Mouse (Mus musculus): ENCODE data around the gene Plcb4. TPM values are rescaled to one million over a fixed set of nuclear protein-coding genes. Genes with fewer than 3 reads are reported as not detected.

The Plcb4 gene
- total and polyA plus RNA-seq, 3 experiments, result not detected

DNA sequence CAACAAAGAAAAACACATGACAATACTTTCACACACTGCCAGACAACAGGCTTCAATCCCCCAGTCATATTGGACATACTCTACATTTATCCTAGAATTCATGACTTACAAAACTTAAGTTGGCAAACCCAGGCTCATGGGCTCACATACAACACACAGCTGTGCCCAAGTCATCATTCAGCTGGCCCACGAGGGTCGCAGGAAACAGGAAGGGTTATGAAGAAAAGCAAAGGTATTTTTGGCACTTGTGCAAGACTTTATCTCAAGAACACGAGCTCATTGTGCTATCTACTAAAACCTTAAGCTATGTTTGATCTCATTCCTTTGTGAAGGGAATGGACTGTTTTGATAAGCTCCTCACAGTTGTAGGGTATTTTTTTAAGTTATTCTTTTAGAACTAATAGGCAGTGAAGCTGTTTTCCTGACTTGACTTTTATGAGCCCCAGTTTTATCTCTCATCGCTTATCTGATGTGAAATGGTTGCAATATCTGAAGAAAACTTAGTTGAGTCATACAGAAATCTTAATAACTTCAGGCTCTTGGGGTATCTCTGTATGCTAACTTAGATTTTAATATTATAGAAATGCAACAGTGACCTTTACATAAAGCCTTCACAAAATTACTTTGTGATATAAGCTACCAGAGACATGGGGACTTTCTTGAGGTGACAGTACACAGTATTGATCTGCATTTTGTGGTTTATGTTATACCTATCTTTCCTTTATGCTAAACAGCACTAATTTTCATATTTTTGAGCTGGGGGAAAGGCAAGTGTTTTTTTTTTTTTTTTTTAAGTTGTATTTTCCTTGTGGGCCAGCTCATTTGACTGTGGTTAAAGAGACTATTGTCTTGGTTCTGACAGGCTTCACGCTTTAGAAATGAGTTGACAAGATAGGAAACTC is 203.9 kb downstream of the Plcb4 start:
- in situ Hi-C loops (cut with MboI; ENCODE audit: low pct_ligation_motif_present, low pct_unique_long_range_greater_than_20kb, low sequenced_read_pairs), result no loop called here
- no peak overlapping the region for H3K4me2 ChIP-seq (ENCODE audit: insufficient read depth, low read depth, poor library complexity, severe bottlenecking)

DNA sequence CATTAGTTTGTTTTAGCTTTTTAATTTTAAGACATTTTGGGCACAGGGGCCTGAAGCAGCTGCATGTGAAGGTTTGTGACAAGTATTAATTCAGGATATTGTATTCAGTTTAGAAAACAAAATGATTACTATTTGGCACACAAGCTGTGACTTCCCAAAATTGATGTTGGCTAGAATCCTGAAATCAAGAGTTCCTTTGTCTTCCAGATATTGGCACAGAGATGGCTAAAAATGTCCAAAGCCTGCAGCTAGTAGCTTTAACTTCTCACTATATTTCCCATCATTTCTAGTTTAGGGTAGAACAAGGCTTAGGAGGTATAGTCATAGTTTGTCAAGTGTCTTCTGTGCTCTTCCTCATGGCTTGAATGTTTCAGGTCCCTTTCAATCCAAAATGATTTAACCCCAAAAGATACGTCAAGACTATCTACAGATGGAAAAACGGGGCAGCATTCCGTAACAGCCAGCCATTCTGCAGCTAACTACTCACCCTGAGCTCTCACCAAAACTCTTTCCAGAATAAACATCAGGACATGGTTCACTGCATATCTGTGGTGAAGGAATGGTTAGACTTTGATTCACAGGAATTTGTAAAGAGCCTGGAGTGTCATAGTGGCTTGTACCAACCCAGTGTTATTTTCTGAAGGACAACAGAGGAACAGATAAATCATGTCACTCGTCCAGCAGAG is 204.7 kb downstream of the Plcb4 start:
- DNase-seq (ENCODE audit: extremely low read depth), result no peak
- Histone ChIP-seq H3K79me2 (replicated peaks; ENCODE audit: control insufficient read depth, extremely low read depth, insufficient read depth, poor library complexity, severe bottlenecking) (no peaks in the 10 kb centered on the region), H3K9ac (ENCODE audit: insufficient read depth, low read depth) (no peak overlapping the region), H3K4me1 (ENCODE audit: control insufficient read depth in 1 of 2, insufficient read depth in 2 of 2) (no peaks in the 10 kb centered on the region), H3K4me3 (replicated peaks in 1 of 3; ENCODE audit: low read depth in 2 of 3, low read length in 2 of 3, poor library complexity in 1 of 3) (no peak overlapping the region), H3K27ac (ENCODE audit: insufficient read depth, low read depth) (no peak overlapping the region), H3K36me3 (replicated peaks in 1 of 2; ENCODE audit: control insufficient read depth in 1 of 2, insufficient read depth in 1 of 2, low read length in 1 of 2) (no peaks in the 10 kb centered on the region), H3K27me3 (replicated peaks) (no peaks in the 10 kb centered on the region), H3K4me2 (ENCODE audit: insufficient read depth, low read depth, poor library complexity, severe bottlenecking) (no peak overlapping the region), H3K9me3 (replicated peaks; ENCODE audit: low read length) (peaks cover 62% of the 10 kb centered on the region)
- in situ Hi-C loops (cut with MboI; ENCODE audit: low pct_ligation_motif_present, low pct_unique_long_range_greater_than_20kb, low sequenced_read_pairs) (no loop called here), dilution Hi-C loops (cut with MboI; ENCODE audit: extremely low pct_ligation_motif_present, extremely low pct_unique_long_range_greater_than_20kb, low sequenced_read_pairs) (no loop called here)
- TF ChIP-seq TBP (conservative IDR thresholded peaks at IDR 0.05; ENCODE audit: low read depth, low read length) (no peak), JUN (IDR thresholded peaks at IDR 0.05; ENCODE audit: insufficient read depth, low read depth, low read length) (no peak), CHD1 (IDR thresholded peaks at IDR 0.05; ENCODE audit: low read depth, low read length) (no peak), E2F4 (IDR thresholded peaks at IDR 0.05; ENCODE audit: insufficient replicate concordance, low read depth, low read length) (no peak), HCFC1 (IDR thresholded peaks at IDR 0.05; ENCODE audit: low read depth, low read length) (no peak), POLR2AphosphoS2 (IDR thresholded peaks at IDR 0.05; ENCODE audit: low read depth, low read length) (no peak), EP300 (IDR thresholded peaks at IDR 0.05; ENCODE audit: low read length) (no peak), USF1 (IDR thresholded peaks at IDR 0.05; ENCODE audit: low read depth, low read length) (no peak), NRF1 (IDR thresholded peaks at IDR 0.05; ENCODE audit: low read depth, low read length) (no peak), RCOR1 (conservative IDR thresholded peaks at IDR 0.05; ENCODE audit: low read depth, low read length) (no peak), SIN3A (IDR thresholded peaks at IDR 0.05; ENCODE audit: low read length) (no peak), ZC3H11A (IDR thresholded peaks at IDR 0.05; ENCODE audit: low read depth, low read length) (no peak), MXI1 (IDR thresholded peaks at IDR 0.05; ENCODE audit: low read depth, low read length) (no peak), GABPA (IDR thresholded peaks at IDR 0.05; ENCODE audit: insufficient replicate concordance, low read depth, low read length) (no peak), MAX (IDR thresholded peaks at IDR 0.05; ENCODE audit: low read length) (no peak), UBTF (IDR thresholded peaks at IDR 0.05; ENCODE audit: low read depth, low read length) (no peak), MYC (IDR thresholded peaks at IDR 0.05; ENCODE audit: low read depth, low read length) (no peak), MAFK (IDR thresholded peaks at IDR 0.05; ENCODE audit: insufficient replicate concordance, low read length) (no peak)

More for the DNA sequence above, 203.9 kb downstream of the Plcb4 start:
- Histone ChIP-seq H3K27ac (ENCODE audit: insufficient read depth, low read depth) (no peak overlapping the region), H3K9me3 (replicated peaks; ENCODE audit: low read length) (peaks cover 64% of the 10 kb centered on the region), H3K4me3 (replicated peaks in 1 of 3; ENCODE audit: low read depth in 2 of 3, low read length in 2 of 3, poor library complexity in 1 of 3) (no peak overlapping the region), H3K9ac (ENCODE audit: insufficient read depth, low read depth) (no peak overlapping the region), H3K4me1 (ENCODE audit: control insufficient read depth in 1 of 2, insufficient read depth in 2 of 2) (no peaks in the 10 kb centered on the region), H3K27me3 (replicated peaks) (no peaks in the 10 kb centered on the region), H3K79me2 (replicated peaks; ENCODE audit: control insufficient read depth, extremely low read depth, insufficient read depth, poor library complexity, severe bottlenecking) (no peaks in the 10 kb centered on the region), H3K36me3 (replicated peaks in 1 of 2; ENCODE audit: control insufficient read depth in 1 of 2, insufficient read depth in 1 of 2, low read length in 1 of 2) (no peaks in the 10 kb centered on the region)
- no peak for DNase-seq (ENCODE audit: extremely low read depth)
- dilution Hi-C loops (cut with MboI; ENCODE audit: extremely low pct_ligation_motif_present, extremely low pct_unique_long_range_greater_than_20kb, low sequenced_read_pairs), result no loop called here
- TF ChIP-seq JUND (conservative IDR thresholded peaks at IDR 0.05; ENCODE audit: low read depth, low read length), result no peak
- TF ChIP-seq MEF2A (IDR thresholded peaks at IDR 0.05; ENCODE audit: borderline replicate concordance, low read depth, low read length), result no peak
- TF ChIP-seq CHD1 (IDR thresholded peaks at IDR 0.05; ENCODE audit: low read depth, low read length), result no peak
- TF ChIP-seq MYC (IDR thresholded peaks at IDR 0.05; ENCODE audit: low read depth, low read length), result no peak
- no peak for TF ChIP-seq IRF4 (IDR thresholded peaks at IDR 0.05; ENCODE audit: low read depth, low read length)
- no peak for TF ChIP-seq ETS1 (conservative IDR thresholded peaks at IDR 0.05; ENCODE audit: low read depth, low read length)
- TF ChIP-seq ZNF384 (IDR thresholded peaks at IDR 0.05; ENCODE audit: low read depth, low read length), result no peak
- no peak for TF ChIP-seq USF1 (IDR thresholded peaks at IDR 0.05; ENCODE audit: low read depth, low read length)
- TF ChIP-seq USF2 (conservative IDR thresholded peaks at IDR 0.05; ENCODE audit: low read depth, low read length), result no peak
- TF ChIP-seq CHD2 (IDR thresholded peaks at IDR 0.05; ENCODE audit: low read length), result no peak
- no peak for TF ChIP-seq EP300 (IDR thresholded peaks at IDR 0.05; ENCODE audit: low read length)
- TF ChIP-seq RCOR1 (conservative IDR thresholded peaks at IDR 0.05; ENCODE audit: low read depth, low read length), result no peak
- TF ChIP-seq HCFC1 (IDR thresholded peaks at IDR 0.05; ENCODE audit: low read depth, low read length), result no peak
- TF ChIP-seq KAT2A (IDR thresholded peaks at IDR 0.05; ENCODE audit: insufficient replicate concordance, low read length), result no peak
- no peak for TF ChIP-seq CTCF (conservative IDR thresholded peaks at IDR 0.05 in 1 of 2, IDR thresholded peaks at IDR 0.05 in 1 of 2; ENCODE audit: low read depth in 2 of 2, low read length in 2 of 2)

Measured in CH12.LX (cell line).